Mouse (Mus musculus) neutrophil, adult 5-6 weeks (primary cell): ENCODE data around the gene Efnb3. TPM values are rescaled to one million over a fixed set of nuclear protein-coding genes. Genes with fewer than 3 reads are reported as not detected.

ENCODE experiments used
- ATAC-seq: fragments of 151-379, 151-347 bp; 2 replicates; pipeline ENCODE4 v1.8.0; 2017; ENCODE audit warnings: mild to moderate bottlenecking, moderate TSS enrichment; ENCODE audit not compliant: insufficient number of reproducible peaks, poor library complexity, low FRiP score, severe bottlenecking; ENCODE audit errors: extremely low read depth
- total RNA-seq: library from RNA; stranded (forward); fragments of 200-1000 nt; gene quantifications from 2 replicates; pipeline ENCODE4 v1.2.3, GENCODE M21; 2017

Gene Efnb3
- total RNA-seq, 1 experiment from 2014 or later = 0.47 TPM

GRCm38 (mm10) chr11:69585718-69586325 is 25.8 kb upstream of the Efnb3 start:
- peak; percentile 21; the same call in 1 of the 2 replicates for ATAC-seq

- no peak for ATAC-seq
Observed at GRCm38 (mm10) chr11:69584937-69585336, 24.9 kb upstream of the Efnb3 start.

DNA sequence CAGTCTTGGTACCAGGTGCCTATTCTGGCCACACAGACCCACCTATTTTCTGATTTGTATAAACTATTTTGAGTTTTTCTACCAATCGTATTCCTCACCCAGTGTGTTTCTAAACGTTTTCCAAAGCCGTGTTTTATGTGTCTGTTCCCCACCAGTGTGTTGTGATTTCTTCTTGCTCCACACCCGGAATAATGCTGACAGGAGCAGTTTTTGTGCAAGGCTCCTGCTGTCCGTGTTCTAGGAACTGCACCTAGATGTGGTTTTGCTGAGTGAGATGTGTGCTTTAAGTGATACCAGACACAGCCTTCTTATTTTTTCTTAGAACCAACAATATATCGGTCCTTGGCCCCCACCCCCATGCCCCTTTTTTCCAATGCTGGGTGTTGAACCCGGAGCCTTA is 24.0 kb upstream of the Efnb3 start:
- no peak for ATAC-seq

DNA sequence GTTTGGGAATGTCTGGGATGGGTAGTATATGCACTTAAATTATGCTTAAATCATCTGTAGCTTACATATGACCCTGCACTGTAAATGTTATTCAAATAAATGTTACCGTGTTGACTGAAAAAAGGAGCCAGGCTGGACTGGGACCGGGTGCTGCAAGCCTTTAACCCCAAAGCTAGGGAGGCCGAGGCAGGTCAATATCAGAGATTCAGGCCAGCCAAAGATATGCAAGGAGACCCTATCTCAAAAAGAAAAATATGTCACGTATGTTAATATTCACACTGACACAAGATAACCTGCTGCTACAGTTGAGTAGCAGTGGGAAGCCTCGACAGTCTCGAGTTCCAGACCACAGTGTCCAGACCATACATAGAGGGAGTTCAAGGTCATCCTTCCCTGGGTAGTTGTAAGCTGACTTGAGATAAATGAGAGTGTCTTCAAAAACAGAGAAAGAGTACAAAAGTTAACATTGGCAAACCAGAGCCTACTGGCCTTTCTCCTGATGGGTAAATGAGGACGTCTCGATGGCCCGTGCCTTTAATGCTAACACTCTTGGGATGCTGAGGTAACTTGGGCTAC is 22.3 kb upstream of the Efnb3 start:
- ATAC-seq = no peak

- ATAC-seq = no peak
Observed at GRCm38 (mm10) chr11:69581814-69582213, 21.8 kb upstream of the Efnb3 start.

- ATAC-seq = peak; percentile 49
Observed at GRCm38 (mm10) chr11:69581147-69581688, 21.2 kb upstream of the Efnb3 start.

DNA sequence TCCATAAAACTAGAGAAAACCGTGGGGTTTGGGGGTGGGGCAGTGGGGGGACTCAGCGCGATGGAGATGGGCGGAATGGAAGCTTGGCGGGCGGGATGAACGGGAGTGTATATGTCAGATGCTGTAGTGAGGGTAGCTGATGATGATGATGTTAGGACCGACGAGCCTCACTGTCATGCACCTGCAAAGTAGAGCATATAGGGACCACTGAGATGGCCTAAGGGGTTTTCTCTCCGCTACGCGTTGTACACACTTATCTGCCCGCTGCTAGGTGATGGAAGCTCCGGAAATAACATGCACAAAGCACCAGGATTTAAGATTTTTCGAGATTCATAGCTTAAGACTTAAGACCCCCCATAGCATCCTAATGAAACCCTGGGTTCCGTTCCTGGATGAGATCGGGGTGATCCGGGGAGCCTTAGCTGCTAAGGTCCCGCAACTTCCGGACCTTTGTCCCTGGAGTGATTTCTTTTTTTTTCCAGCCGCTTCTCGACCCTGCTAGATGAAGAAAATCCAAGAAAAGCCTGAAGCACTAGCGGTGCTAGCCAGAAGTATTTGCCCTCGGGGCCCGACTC is 20.7 kb upstream of the Efnb3 start:
- ATAC-seq = no peak

DNA sequence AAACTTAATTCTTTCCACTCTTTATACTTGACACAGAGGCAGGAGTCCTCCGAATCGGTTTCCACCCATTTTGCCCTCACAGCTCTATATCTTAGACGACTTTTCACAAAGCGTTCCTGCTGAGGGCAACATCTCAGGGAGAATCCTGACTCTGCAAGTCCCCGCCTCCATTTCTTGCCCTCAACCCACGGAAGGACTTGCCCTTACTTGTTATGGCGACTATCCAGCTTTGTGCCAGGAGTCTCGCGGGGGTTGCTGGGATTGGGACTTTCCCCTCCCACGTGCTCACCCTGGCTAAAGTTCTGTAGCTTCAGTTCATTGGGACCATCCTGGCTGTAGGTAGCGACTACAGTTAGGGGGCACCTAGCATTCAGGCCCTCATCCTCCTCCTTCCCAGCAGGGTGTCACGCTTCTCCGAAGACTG is 20.1 kb upstream of the Efnb3 start, which contains the start of the genes Wrap53 and Trp53:
TSS of gene Wrap53 (minus strand) at position 165 of the 424 bp plus-strand sequence.
TSS of gene Trp53 (plus strand) at position 269 of the 424 bp plus-strand sequence.
- peak; percentile 77 for ATAC-seq

DNA sequence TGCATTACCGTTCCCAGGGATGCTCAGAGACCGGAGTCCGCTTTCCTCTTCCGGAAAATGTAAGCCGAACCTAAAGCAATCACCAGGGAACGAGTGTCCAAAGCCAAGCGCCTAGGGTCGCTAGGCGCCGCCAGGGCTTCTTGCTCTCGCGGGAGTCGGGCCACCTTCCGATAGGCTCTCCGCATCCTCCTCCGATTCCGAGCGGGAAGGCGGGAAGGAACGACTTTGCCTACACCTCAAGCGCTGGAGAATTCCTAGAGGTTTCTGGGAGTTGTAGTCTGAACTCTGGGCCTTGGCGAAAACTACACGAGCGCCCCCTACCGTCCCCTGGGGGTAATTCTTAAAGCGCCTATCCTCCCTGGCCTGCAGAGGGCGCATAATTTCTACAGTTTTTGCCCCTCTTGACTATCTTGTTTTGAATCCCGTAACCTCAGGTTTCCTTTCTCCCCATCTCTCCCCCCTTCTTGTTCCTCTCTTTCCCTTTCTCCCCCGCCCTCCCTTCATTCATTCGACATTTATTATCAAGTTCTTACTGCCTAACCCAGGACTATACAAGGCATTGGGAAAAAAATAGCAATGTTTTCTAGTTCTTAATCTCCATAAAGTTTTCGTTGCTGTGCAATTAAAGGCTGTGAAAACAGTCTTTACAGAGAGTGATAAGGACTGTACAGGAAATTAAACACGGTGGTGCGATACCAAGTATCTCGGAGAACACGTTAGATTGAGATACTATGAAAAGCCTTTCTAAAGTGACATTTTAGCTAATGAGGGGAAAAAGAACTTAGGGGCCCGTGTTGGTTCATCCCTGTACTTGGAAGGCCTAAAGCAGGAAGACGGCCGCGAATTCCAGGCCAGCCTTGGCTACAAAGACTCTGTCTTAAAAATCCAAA is 19.4 kb upstream of the Efnb3 start:
- peak; percentile 70 for ATAC-seq

GRCm38 (mm10) chr11:69578301-69578700 is 18.3 kb upstream of the Efnb3 start:
- no peak for ATAC-seq

GRCm38 (mm10) chr11:69576307-69576706 is 16.3 kb upstream of the Efnb3 start:
- no peak for ATAC-seq

DNA sequence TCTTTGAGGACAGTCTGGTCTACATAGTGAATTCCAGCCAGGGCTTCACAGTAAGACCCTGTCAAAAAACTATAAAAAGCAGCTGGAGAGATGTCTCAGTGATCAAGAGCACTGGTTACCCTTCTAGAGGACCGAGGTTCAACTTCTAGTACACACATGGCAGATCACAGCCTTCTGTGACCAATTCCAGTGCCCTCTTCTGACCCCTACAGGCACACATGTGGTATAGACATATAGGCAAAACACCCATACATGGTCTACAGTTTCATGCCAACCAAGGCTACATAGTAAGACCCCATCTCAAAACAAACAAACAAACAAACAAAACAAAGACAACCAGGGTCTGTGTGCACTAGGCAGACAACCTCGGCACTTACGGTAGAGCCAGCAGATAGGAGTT is 15.2 kb upstream of the Efnb3 start:
- ATAC-seq = no peak

DNA sequence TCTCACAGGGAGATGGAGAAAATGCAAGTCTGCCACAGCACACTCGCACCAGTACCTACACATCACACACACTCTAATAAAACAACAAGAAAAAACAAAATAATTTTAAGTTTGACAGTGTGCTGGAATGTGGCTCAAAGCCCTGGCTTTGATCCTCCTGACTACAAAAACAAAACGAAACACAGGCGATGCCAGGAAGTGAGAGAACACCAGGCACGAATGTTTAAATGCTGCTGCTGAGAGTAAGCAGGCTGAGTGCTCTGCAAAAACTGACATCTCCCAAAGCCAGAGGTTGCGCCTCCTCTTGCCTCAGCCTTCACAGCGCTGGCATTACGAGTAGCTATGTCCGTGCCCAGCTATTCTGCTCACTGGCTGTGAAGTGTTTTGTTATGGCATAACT is 5.1 kb upstream of the Efnb3 start:
- ATAC-seq = no peak

- ATAC-seq = no peak
Observed at GRCm38 (mm10) chr11:69564391-69564790, 4.4 kb upstream of the Efnb3 start.

DNA sequence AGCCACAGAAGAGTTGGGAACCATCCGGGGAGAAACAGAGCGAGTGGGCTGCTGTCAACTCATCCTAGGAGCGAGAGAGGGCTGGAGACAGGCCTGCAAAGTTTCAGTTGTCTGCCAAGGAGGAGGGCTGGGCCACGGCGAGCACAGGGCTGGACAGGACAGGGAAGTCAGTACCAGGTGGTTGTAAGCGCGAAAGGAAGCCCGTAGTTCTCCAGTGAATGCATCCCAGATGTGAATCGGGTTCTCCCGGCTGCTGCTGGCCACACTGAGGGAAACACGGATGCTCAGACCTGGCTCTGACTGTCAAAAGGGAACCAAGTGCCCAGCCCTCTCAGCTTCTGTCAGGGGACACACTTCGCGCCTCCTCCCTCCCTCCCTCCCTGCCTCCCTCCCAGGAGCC is 3.4 kb upstream of the Efnb3 start:
- no peak for ATAC-seq

DNA sequence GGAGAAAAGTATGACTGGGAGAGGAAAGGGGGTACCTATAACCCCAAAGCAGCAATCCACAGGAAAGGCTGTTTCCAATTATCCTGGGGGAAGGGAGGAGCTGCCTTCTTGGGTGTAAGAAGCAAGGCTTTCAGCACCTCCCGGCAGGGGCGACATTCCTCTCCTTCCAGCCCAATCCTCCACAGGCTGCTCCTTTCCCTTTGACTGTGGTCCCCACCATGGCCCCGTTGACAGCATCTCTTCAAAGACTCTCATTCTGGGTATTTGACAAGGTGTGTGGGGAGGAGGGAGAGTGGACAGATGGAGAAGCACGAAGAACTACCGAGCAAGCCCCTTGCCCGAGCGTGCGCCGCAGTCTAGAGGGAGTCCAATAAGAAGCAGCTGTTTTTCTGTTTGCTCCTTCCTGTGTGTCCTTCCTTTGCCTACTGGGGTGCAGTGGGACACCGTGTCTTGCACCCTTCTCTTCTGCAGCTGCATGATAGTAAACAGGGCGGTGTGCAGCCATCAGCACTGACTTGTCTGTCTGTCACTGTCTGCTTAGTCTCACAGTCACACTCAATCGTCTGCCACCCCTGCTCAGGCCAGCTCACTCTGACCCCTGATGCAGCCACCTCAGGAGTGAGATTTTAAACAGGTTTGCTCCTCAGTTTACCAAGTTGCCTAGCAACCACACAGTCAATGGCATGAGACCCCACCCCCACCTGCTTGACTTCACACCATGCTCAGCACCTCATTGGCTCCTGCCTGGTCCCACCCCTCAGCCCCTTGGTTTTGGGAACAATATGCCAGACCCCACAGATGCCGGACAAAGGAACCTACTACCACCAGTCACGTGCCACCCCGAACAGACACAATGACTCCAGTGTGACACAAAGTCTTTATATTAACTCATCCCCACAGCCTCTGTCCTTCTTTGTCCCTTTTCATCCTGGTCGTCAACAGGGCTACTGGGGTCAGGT is 1.2 kb upstream of the Efnb3 start:
- no peak for ATAC-seq

GRCm38 (mm10) chr11:69559183-69559582 is 822 bp downstream of the Efnb3 start:
- no peak for ATAC-seq

DNA sequence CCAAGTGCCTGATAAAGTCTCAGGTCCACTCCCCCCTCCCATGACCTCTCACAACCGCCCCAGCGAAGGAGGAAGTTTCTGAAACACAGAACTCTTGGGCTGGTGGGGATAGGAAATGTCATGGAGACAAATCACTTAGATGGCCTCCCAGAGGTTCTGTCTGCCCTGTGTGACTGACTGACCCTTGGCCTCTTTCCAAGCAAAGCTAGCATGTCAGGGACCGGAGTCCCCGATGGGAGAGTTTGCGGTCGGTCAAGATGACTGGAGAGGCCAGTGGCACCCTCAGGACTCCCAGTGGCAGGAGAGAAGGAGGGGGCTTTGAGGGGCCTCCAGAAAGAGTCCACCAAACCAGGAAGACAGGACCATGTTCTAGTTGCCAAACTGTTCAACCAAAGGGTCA is 1.2 kb downstream of the Efnb3 start:
- no peak for ATAC-seq
